Mouse (Mus musculus) liver, adult 2 months (tissue): ENCODE data around the gene Gm17174.
"Not testable (repeated sequence)": the region's sequence is repeated elsewhere in the genome, so short reads cannot be mapped to it uniquely, and the experiment has no call there.

ENCODE experiments used
- CTCF ChIP-seq: fragments of 200-500 bp; IDR thresholded peaks from 2 replicates; pipeline ENCODE4 v1.5.1; 2011; ENCODE audit warnings: low read depth, low read length, control low read depth
- POLR2A ChIP-seq: fragments of 200-500 bp; IDR thresholded peaks from 2 replicates; pipeline ENCODE4 v1.6.1; 2011; ENCODE audit warnings: low read length, control low read depth; ENCODE audit not compliant: insufficient read depth; ENCODE audit errors: extremely low read depth

DNA sequence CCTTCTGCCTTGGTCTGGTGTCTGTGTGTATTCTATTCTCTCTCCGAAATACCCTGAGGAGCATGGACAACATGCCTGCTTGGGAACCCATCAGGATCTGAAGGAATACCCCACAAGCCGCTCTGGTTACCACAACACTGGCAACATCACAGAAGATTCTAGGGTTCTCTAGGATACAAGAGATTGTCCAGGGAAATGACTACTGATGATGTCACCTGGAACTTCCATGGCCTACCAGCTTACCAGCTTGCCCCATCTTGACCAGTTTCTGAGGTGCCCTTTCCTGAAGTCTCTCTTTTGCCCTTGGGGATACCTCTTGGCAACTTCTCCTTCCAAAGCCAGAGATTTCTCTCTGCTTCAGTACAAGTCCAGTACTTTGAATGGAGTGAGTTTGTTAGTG is 18.0 kb downstream of the Gm17174 start, which contains the start of gene Gm17175:
- TF ChIP-seq CTCF, POLR2A: not testable (repeated sequence)
